Mouse (Mus musculus) gastrocnemius, postnatal 10 days (tissue): ENCODE data around the gene Ctf2. TPM values are rescaled to one million over a fixed set of nuclear protein-coding genes. Genes with fewer than 3 reads are reported as not detected.
"Not testable (repeated sequence)": the region's sequence is repeated elsewhere in the genome, so short reads cannot be mapped to it uniquely, and the experiment has no call there.

Experiments used
- DNase-seq: peaks from one replicate; pipeline ENCODE4 v3.0.0; 2021; ENCODE audit warnings: mixed read lengths
- total RNA-seq, 2 experiments: library from RNA; stranded (reverse); gene quantifications; 2 replicates each; pipeline ENCODE4 v1.2.3; 2021

The Ctf2 gene
- total RNA-seq, 2 experiments from 2014 or later, result not detected

DNA sequence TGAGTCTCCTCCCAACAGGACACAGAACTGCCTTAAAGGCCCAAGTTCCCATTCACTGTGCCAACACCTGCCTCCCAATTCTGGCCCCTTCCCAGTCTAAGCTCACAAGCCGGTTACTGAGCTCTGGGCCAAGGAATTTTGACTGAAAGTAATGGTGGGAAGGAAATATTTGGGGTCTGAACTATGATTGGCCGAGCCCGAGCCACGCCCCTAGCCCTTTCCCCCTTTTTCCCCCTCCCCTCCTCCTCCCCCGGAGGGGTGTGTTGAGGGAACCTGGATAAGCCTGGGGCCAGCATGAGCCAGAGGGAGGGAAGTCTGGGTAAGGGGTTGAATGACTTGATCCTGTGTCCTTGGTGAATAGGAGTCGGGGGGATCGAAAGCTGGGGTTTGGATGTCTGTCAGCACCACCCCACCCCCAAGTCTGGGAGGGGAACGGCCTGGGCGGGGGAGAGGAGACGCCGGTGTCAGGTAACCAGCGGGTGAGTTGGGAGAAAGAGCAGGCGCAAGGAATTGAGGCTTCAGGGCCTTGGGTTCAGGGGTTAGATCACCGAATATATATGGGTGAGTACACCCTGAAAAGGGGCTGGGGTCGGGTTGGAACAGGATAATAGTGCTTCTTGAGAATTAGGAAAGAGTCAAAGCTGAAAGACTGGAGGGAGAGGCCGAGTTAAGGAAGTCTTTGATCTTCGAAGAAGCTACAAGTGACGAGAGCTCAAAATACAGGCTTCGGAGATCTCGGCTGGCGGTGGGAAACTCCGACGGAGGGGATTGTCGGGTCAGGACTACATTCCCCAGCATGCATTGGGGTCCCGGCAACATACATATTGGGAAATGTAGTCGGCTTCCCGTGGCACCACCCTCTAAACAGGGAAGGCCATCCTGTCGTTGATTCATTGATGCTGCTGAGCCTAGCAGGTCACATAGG lies 19.2 kb downstream of the Ctf2 start, which contains the start of gene Ctf1:
Gene Ctf1 (plus strand): TSS at position 276 of the 925 bp plus-strand sequence.
- peak; percentile 74 for DNase-seq

DNA sequence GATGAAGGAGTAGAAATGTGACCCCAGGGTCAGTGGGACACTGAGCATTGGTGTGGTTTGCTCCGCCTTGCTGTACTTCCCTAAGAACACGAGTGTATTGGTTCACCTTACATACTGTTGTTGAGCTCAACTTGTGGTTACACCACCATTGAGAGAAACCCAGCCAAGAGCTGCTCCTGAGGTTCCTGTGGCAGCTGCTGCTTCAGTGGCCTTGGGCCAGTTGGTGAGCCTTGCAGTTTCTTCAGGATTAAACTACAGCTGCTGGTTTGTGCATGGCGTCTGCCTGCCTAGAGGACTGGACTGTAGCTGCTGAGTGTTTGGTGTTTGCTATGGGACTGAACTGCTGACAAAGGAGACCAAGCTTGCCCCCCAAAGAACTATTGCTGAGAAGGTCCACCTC lies 20.5 kb downstream of the Ctf2 start:
- no peak for DNase-seq

DNA sequence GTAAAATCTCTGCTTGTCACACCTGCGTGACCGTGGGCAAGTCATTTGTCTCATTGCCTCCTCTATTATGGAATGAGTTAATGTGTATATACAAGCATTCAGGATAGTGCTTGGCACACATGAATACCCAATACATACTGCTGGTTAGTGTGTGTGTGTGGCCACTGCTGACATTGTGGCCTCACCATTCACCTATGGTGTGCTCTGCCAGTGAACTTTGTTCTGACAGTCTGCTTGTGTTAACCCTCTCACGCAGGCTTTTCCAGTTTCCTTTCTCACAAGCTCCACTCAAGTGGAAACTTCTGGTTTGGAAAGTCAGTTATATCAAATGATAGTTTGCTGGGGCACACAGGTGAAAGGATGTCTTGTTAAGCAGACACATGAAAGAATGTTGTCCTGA lies 20.9 kb downstream of the Ctf2 start:
- DNase-seq, result no peak

DNA sequence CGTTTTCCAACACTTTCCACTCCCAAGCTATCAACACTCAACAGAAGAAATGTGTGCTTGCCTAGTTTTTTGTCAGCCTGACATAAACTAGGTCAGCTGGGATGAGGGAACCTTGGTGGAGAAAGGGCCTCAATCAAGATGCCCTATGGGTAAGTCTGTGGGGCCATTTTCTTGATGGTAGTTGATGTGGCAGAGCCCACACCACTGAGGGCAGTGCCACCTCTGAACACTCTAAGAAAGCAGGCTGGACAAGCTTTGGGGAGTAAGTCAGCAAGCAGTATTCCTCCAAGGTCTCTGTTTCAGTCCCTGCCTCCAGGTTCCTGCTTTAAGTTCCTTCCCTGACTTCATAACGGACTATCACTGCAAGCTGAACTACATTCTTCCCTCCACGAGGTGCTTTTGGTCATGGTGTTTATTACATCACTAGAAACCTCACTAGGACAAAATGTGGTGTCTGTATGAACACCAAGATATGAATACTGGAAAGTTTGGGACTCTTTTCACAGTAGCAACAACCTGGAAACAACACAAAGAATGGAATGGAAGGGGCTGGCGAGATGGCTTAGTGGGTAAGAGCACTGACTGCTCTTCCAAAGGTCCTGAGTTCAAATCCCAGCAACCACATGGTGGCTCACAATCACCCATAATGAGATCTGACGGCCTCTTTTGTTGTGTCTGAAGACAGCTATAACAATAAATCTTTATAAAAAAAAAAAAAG lies 22.5 kb downstream of the Ctf2 start:
- DNase-seq, result no peak

DNA sequence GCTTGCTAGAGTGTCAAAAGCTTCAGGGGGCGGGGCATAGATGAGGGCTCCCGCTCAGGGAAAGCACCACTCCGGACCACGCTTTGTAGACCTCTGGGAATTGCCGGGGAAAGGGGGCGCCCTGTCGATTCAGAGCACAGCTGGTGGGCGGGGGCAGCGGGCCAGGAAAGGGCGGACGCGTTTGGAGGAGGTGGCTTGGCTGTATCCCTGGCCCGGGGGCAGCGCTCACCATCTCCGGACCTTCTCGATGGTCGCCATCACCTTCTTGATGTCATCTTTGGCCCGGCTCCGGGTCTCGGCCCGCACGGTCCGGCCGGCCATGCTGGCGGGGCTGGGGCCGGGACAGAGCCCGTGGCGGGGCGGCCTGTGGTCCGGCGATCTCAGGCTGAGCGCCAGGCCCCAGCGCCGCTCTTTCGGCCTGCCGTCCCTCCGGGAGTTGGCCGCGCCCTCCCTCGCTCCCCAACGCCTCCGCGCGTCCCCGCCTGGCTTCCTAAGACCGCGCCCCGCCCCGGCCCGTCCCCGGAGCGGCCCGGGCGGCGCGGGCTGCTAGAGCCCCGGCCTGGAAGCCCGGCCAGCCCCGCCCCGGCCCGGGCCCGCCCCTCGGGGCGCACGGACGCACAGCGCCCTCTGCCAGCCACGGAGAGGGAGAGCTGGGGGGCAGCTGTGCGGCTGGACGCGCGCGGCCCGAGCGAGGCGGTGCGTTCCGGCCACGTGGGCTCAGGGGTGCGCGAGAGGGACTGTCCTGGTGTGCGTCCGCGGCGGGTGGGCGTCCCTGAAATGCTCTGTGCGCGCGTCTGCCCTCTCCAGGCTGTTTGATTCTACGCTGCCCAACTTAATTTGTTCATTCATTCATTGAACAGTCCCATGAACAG lies 23.5 kb downstream of the Ctf2 start, which contains the start of gene Bcl7c:
Gene Bcl7c (minus strand): TSS at position 727 of the 872 bp plus-strand sequence.
- DNase-seq, result peak; percentile 90

DNA sequence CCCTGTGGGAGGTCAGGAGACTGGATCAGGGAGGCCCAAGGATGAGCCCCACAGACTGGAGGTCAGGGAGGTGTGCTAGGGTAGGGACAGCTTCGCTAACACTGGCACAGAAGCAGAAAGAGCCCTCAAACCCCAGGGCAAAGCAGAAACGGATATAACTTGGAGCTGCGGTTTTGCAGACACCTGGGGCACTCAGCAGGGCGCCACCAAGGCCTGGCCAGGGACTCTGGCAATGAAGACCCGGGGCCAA lies 24.1 kb downstream of the Ctf2 start:
- no peak for DNase-seq

DNA sequence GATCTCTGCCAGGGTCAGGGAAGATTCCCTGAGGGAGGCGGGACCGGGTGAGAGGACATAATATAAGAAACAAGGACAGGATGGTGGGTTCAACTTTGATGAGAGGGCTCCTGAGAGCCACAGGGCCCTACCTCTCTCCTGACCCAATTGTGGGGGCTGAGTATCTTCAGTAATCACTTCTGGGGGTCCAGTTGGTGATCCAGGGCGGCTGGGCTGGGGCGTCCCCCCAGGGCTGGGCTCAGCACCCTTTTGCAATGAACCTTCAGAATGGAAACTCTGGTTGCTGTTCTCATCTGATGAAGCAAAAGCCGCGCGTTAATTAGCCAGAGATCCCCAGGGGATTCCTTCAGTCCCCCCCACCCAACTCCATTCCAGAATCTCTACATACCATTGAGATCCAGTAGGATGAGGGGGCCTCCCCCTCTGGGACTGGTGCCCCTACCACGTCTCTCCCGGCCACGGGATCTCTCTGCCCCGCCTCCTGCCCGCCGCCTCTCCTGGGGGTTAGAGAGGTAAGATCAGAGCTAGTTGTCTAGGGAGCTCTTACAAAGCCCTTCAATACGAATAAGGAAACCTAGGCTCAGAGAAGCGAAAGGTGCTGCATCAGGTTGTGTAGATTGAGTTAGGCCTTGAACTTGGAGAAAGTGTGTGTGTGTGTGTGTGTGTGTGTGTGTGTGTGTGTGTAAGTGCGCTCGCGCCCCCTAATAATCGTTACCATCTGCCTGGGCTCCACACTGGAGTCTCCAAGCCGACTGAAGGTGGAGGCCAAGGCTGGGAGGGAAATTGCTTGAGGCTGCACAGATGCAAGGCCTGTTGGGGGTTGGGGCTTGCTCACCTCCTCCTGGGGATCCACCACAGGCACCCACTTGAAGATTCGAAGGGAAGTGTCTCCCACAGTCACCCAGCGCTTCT lies 24.7 kb downstream of the Ctf2 start:
- no peak for DNase-seq

DNA sequence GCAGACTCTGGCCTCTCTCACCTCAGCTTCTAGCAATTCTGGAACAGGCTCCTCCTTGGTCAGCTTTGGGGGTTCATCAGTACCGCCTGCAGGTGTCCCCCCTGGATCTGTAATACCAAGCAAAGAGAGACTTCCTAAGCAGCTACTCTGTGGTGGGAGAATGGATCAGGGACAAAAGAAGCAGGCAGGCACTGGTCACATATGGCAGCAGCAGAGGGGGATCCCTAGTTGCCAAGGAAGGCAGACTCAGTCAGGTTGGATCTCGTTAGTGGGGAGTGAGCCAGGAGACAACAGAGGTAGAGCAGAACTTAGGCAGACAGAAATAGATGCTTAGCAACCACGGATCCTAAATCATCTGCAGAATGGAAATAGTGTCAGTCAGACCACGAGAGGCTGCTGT lies 26.3 kb downstream of the Ctf2 start:
- DNase-seq, result no peak

DNA sequence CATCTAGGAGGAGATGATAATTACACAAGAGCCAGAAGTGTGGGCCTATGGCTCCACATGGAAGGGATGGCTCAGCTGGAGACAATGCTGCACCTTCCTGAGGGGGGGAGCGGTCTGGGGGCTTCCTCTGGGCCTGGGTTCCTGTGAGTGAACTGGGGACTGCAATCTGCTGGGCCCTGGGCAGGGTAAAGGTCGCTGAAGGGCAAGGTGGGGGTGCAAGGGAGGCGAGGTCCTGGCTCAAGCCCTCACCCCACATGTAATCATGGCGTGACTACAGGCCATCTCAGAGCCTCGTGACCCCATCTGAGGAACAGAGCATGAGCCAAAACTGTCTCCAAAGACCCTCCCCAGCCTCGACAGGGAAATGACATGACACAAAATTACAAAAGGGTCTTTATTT lies 27.4 kb downstream of the Ctf2 start:
- no peak for DNase-seq

DNA sequence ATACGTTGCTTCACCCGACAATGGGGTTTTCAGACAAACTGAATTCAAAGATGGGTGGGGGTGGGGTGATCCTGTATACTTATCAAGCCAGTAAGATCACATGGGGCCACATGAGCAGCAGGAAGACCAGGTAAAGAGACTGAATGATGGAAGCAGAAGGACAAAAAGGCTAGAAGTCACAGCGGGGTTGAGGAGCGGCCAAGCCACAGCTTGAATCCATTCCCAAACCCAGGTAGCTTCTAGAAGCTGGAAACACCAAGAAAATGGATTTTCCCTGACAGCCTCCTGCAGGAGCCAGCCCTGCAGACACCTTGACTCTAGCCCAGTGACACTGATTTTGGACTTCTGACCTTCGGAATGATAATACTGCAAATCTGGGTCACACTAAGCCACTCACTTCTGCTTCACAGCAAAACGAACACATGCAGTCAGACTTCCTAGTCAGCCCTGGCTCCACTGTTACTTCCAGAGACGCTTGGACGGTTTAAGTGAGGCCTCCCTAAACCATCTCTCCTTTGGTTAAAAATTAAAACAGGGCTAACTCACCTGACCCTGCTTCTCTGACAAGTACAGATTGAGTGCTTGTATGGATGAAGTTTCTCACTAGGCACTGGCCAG lies 28.3 kb downstream of the Ctf2 start:
- DNase-seq, result no peak

DNA sequence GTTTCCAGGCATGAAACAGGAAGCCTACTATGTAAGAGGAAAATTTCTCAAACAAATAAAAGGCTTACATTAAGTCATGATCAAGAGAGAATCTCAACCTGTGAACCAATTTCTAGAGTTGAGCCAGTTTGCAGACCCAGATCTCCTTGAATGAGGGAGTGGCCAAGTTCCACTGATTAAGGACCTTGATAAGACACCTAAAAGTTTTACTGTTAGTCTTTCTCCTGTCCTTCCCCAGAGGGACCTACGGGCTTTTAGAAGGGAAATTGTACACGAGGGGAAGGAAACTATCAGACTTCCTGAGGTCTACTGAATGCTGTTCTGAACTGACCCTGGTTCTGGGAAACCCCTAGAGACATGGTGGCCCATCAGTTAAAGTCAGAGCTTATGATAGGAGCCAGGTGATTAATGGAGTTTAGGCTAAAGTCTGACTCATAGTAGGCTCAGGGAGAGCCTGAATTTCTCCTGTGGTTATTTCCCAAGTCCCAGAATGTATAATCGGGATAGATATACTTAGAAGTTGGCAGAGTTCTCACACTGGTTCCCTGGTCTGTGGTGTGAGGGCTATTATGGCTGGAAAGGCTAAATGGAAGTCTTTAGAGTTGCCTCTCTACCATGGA lies 31.1 kb downstream of the Ctf2 start:
- DNase-seq, result no peak

DNA sequence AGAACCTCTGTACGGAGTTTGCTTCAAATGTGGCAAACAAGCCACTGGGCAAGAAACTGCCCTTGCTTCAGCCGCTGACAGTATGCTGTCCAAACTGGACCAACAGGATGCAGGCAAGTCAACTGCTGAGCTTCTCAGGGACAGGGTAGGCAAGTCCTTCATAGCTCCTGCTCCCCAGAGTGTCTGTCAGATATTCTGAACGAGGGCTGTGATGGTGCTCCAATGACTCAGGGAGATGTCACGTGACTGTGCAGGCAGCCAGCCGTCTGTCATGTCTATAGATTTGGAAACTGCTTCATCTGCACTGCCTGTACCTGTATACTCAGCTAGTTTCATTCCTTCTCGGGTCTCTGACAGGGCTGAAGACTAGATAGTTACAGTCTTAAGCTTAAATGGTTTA lies 33.0 kb downstream of the Ctf2 start:
- no peak for DNase-seq

DNA sequence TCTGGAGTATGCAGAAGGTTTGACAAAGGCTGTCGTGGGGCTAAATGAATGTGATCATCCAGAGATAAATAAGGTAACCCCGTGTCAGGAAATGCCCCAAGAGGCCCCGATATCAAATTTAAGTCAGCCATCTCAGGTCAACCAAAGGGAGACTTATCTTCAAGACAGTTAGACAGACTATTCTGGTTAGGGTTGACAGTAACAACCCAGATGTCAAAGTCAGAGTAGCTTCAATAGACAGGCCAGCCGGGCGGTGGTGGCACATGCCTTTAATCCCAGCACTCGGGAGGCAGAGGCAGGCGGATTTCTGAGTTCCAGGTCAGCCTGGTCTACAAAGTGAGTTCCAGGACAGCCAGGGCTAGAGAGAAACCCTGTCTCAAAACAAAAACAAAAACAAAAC lies 38.2 kb downstream of the Ctf2 start:
- DNase-seq, result not testable (repeated sequence)

DNA sequence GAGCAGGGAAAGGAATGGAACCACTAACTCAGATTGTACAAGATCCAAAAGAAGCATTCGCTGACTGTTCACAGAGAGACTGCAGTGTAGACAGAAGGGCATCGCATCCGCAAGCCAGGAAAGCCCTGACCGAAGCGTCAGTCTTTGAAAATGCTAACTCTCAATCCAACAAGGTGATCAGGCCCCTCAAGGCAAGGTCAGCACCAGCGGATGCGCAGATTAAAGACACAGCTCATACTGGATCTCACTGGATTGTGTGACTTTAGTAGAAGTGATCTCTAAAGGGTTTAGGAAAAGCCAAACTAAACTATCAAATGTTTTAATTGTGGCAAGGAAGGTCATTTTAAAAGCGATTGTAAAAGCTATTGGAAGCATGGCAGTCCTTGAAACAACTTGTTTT lies 38.7 kb downstream of the Ctf2 start:
- no peak for DNase-seq

DNA sequence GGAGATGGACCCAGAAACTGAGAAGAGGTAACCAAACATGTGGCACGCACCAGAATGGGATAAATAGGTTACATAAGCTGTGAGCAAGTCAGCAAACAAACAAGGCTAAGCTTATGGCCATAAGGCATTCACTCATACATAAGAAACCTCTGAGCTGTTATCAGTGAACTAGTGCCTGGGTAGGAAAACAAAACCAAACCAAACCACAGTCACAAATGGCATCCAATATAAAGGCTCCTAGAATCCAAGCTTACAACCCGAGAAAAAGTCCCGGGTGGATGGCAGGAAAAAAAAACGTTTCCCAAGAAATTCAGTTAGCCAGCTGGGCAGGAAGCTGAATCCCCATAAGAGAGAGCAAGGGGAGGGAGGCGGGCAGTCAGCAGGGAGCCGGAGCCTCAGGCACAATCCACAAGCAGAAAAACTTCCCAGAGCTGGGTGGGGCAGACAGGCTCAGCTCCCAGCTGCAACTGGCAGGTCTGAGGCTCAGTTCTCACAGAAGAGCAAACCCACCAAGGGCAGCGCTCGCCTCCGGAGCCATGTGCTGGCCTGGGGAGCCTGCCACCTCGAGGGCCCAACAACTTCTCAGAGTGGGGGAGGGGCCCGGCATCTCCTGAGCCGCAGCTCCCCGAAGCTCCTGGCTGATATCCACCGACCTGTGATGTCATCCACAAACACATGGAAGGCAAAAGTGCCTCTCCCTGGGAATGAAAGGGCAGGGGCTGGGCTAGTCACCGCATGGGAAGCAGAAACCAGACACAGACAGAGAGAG lies 40.6 kb downstream of the Ctf2 start:
- peak; percentile 84 for DNase-seq

DNA sequence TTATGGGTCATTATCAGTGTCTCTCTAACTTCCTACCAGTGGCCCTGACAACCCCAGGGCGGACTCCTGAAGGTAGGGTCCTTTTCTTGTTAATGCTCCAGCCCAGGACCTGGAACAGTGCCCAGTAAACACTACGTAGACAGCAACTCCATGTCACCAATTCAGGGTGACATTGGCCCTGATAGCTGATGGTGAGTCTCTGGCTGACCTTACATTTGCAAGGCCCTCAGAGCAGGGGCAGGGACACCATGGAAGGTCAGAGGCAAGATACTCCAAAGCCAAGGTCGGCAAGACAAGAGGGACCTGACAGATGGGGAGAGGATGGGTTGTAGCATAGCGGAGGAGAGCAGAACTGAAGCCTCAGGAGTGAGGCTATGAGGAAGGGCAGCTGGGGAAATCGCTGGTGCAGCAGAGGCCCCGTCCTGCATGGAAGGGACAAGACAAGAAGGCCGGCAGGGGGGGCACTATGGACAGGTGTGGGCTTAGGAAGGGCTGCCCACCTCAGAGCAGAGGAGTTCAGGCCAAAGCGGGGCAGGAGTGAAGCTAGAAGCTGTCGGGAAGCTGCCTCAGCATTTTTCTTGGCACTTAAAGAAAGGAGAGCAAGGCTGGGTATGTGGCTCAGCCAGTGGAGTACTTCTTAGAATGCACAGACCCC lies 42.2 kb downstream of the Ctf2 start:
- no peak for DNase-seq

DNA sequence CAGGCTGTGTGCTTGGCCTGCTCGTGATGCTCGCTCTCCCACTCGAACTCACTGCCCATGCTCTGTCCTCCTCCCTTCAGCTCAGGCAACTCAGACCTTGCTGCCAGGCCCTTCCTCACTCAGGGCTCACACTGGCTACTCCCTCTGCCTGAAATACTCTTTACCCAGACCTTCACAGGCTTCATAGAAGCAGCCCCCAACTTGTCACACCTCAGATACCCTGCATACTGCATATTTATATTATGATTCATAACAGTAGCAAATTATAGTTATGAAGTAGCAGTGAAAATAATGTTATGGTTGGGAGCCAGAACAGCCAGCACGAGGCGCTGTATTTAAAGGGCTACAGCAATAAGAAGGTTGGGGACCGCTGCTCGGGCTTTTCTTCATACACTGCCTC lies 43.0 kb downstream of the Ctf2 start:
- no peak for DNase-seq

DNA sequence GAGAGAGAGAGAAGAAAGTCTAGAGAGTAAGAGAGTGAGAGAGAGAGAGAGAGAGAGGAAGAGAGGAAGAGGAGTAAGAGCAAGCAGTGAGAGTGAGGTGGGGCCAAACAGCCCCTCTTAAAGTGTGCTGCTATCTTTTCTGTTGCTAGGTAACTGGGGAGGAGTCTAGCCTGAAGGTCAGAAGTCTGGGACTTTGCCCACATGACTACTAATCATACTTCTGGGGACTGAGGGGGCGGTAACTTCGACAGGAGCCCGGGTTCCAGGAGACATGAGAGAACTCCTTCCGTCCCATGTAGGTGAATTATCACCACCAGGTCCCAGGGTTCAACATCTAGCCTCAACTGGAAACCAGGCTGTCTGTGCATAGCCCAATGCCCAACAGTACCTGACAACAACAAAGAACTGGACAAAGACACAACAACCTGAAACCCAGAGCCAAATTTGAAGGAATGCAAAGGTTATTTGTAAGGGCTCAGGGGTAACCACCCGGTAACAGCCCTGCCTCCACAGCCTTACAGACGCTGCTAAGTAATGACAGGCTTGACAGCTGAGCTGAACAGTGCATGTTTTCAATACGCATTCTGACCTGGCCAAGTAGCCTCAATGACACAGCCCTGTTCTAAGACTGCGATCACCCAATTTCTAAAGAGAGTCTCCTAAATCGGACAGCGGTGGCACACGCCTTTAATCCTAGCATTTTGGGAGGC lies 45.1 kb downstream of the Ctf2 start:
- DNase-seq, result no peak
